Mouse (Mus musculus) hindbrain, embryonic 14.5 days (tissue): Measurements from ENCODE around the gene Agbl5. TPM values are rescaled to one million over a fixed set of nuclear protein-coding genes. Genes with fewer than 3 reads are reported as not detected.

Source experiments
- ATAC-seq: fragments of 200-750 bp; cut with Nextera tagmentation; 2 replicates; pipeline ENCODE4 v1.8.0; 2017; ENCODE audit warnings: moderate number of reproducible peaks, mild to moderate bottlenecking, moderate TSS enrichment, moderate library complexity; ENCODE audit not compliant: low FRiP score
- DNase-seq: peaks from one replicate; pipeline ENCODE4 v3.0.0-alpha.2; 2015; ENCODE audit warnings: low spot score
- H3K27ac ChIP-seq: fragments of 300-500 bp; sonication (generic); 2 replicates; pipeline ENCODE4 v1.5.1; 2014; ENCODE audit warnings: mild to moderate bottlenecking, moderate library complexity
- H3K27me3 ChIP-seq: fragments of 300-500 bp; sonication (generic); 2 replicates; pipeline ENCODE4 v1.6.1; 2014; ENCODE audit warnings: mild to moderate bottlenecking, low read length, mixed read lengths; ENCODE audit not compliant: control insufficient read depth, insufficient read depth
- H3K36me3 ChIP-seq: fragments of 300-500 bp; sonication (generic); replicated peaks from 2 replicates; pipeline ENCODE4 v1.6.1; 2014; ENCODE audit not compliant: control insufficient read depth, insufficient read depth
- H3K4me1 ChIP-seq: fragments of 300-500 bp; sonication (generic); replicated peaks from 2 replicates; pipeline ENCODE4 v1.6.1; 2014; ENCODE audit warnings: antibody characterized with exemption, low read length, mixed read lengths; ENCODE audit not compliant: control insufficient read depth, insufficient read depth
- H3K4me2 ChIP-seq: fragments of 300-500 bp; sonication (generic); replicated peaks from 2 replicates; pipeline ENCODE4 v1.6.1; 2014; ENCODE audit warnings: mild to moderate bottlenecking, moderate library complexity
- H3K4me3 ChIP-seq: fragments of 300-500 bp; sonication (generic); replicated peaks from 2 replicates; pipeline ENCODE4 v1.5.1; 2014; ENCODE audit warnings: mild to moderate bottlenecking, low read length
- H3K9ac ChIP-seq: fragments of 300-500 bp; sonication (generic); 2 replicates; pipeline ENCODE4 v1.6.1; 2014
- H3K9me3 ChIP-seq: fragments of 300-500 bp; sonication (generic); 2 replicates; pipeline ENCODE4 v1.6.1; 2016; ENCODE audit warnings: low read length; ENCODE audit not compliant: control insufficient read depth
- WGBS: fragments of 180-500 bp; shearing (Covaris S2); extraction: QIAGEN DNeasy Blood & Tissue Kit; methylation state at CpG from one replicate; pipeline ENCODE4 v1.1.7; 2014; 5-methylcytosine and 5-hydroxymethylcytosine counted together
- polyA plus RNA-seq: library from polyadenylated mRNA; unstranded; fragments of >200 nt; fragmentation: Nextera tagmentation; extraction: Ambion mirVana; gene quantifications from 2 replicates; pipeline ENCODE4 v1.2.1, GENCODE M21; 2014

Gene Agbl5
- polyA plus RNA-seq, 1 experiment from 2014 or later = 28.6 TPM

DNA sequence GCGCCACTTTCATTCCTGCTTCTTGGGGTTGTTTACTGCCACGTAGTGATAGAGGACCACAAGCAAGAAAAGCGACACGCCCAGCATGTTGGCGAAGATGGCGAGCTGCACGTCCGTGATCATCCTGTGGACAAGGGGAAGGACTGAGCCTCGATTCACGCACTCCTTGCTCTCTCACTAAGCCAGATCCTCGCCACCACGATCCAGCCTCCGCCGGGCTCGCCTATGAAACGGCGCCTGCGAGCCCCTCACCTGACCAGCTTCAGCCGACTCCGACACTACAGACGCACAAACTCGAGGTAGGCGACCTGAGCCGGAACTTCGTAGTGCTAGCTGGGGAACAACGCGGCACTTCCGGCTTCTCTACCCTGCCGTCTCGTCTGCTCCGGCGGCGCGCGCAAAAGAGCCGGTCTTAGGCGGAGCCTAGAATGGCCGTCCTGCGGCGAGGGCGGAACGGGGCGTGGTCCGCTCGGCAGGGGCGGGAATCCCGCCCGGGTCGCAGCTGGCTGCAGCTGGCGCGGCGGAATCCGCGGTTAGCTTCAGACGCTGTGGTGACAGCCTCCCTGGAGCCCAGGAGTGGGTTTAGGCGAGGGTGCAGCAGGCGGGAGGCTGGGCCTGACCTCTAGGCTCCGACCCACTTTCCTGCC, 19.0 kb downstream of the Agbl5 start, which contains the start of gene Ost4:
Gene Ost4, minus strand, starts transcription at position 376 of the 647 bp plus-strand sequence.
- Histone ChIP-seq H3K9ac (peak within 1 kb of the TSS; percentile 75), H3K4me1 (peaks cover 24% of the 10 kb centered on the region), H3K27me3 (no peaks in the 10 kb centered on the region), H3K36me3 (peaks cover 37% of the 10 kb centered on the region), H3K9me3 (no peaks in the 10 kb centered on the region), H3K4me2 (peak within 1 kb of the TSS; percentile 97), H3K4me3 (peak within 1 kb of the TSS; percentile 72), H3K27ac (peak within 1 kb of the TSS; percentile 77)
- WGBS = under 1% methylated on average over 58 of the region's 58 CpGs
- DNase-seq = peak; percentile 95
- peak; percentile 95 for ATAC-seq

DNA sequence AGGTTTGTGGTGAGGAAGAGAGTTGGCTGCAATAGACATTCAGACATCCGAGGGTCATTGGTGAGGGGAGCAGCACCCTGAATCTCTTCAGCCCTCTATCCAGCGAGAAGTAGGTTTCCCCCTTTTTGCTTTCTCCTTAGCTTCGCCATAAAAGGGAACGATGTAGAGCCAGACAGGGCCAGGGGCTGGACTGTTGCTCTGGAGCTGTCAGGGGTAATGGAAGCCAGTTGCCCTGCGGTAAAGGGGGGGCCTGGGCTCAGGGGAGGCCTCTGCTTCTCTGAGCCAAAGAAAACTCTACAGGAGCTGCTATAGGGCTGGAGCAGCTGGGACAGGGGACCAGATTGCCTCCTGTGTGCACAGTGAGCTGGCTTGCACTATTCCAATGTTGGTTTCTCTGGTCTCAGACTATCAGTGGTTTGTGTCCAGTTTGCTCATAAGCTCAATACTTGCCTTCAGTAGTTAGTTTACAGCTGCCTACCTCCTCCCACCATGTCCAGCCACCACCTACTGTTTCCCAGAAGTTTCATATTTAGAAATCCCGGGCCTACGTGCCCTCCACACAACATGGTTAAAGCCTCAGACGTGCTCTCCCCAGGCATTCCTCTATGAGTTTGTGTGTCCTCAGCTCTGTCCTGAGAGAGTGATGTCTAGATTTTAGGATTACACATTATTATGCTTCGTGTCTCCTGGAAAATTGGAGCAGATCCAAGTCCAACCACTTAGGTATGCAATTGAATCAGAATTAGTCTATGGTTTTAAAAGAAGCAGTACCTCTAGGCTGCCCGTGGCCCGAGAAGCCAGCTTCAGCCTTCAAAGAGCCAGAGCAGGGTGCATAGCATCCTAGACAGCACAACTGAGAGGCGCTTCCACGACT, 20.2 kb downstream of the Agbl5 start:
- H3K4me3 ChIP-seq = peak overlapping the region; percentile 72; the same call in 1 of the 2 replicates
- peaks cover 33% of the 10 kb centered on the region for H3K4me1 ChIP-seq
- H3K36me3 ChIP-seq = peaks cover 26% of the 10 kb centered on the region
- H3K27me3 ChIP-seq = no peaks in the 10 kb centered on the region
- no peak for ATAC-seq
- no peak overlapping the region for H3K9ac ChIP-seq
- no peak for DNase-seq
- H3K27ac ChIP-seq = peak overlapping the region; percentile 77
- WGBS = 57% methylated on average over 13 of the region's 13 CpGs
- peak overlapping the region; percentile 97 for H3K4me2 ChIP-seq
- no peaks in the 10 kb centered on the region for H3K9me3 ChIP-seq

DNA sequence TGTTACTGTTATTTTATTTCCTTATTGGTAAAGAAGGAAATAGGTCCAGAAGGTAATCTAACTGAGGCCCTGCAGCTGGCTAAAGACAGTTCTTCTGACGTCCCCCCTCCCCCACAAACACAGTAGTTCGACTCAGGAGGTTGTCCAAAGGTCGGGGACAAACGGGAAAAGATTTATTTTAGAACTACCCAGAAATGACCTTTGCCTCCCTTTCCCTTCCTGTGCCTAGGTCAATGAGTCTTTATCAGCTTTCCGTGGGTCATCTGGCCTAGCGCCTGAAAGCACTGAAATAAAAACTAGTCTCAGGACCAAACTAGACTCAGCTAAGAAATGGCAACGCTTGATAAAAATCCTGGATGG, 20.8 kb downstream of the Agbl5 start:
- Histone ChIP-seq H3K9ac (no peak overlapping the region), H3K4me1 (peaks cover 37% of the 10 kb centered on the region), H3K4me3 (no peak overlapping the region), H3K27ac (no peak overlapping the region), H3K4me2 (no peak overlapping the region), H3K36me3 (peaks cover 20% of the 10 kb centered on the region), H3K27me3 (no peaks in the 10 kb centered on the region), H3K9me3 (no peaks in the 10 kb centered on the region)
- ATAC-seq = no peak
- no peak for DNase-seq
- whole genome bisulfite sequencing = 60% methylated on average over 7 of the region's 7 CpGs

- no peak overlapping the region for H3K9ac ChIP-seq
- DNase-seq (no peak), ATAC-seq (no peak)
- H3K36me3 ChIP-seq = peaks cover 14% of the 10 kb centered on the region
- H3K27ac ChIP-seq = no peak overlapping the region
- no peaks in the 10 kb centered on the region for H3K27me3 ChIP-seq
- peaks cover 37% of the 10 kb centered on the region for H3K4me1 ChIP-seq
- WGBS = 84% methylated on average over 7 of the region's 7 CpGs
- no peaks in the 10 kb centered on the region for H3K9me3 ChIP-seq
- no peak overlapping the region for H3K4me3 ChIP-seq
- no peak overlapping the region for H3K4me2 ChIP-seq
Observed at GRCm38 (mm10) chr5:30909863-30910262, 21.4 kb downstream of the Agbl5 start.

- H3K27ac ChIP-seq = no peak overlapping the region
- DNase-seq (no peak), ATAC-seq (no peak)
- no peaks in the 10 kb centered on the region for H3K9me3 ChIP-seq
- peaks cover 8% of the 10 kb centered on the region for H3K36me3 ChIP-seq
- H3K4me3 ChIP-seq = no peak overlapping the region
- no peak overlapping the region for H3K4me2 ChIP-seq
- no peaks in the 10 kb centered on the region for H3K27me3 ChIP-seq
- no peak overlapping the region for H3K9ac ChIP-seq
- H3K4me1 ChIP-seq = peaks cover 39% of the 10 kb centered on the region
Observed at GRCm38 (mm10) chr5:30910481-30910880, 22.0 kb downstream of the Agbl5 start.

GRCm38 (mm10) chr5:30912156-30912555, 23.7 kb downstream of the Agbl5 start:
- H3K9ac ChIP-seq = no peak overlapping the region
- WGBS = 54% methylated on average over 5 of the region's 5 CpGs
- H3K4me1 ChIP-seq = peaks cover 32% of the 10 kb centered on the region
- H3K4me3 ChIP-seq = no peak overlapping the region
- no peaks in the 10 kb centered on the region for H3K36me3 ChIP-seq
- ATAC-seq (no peak), DNase-seq (no peak)
- no peak overlapping the region for H3K4me2 ChIP-seq
- H3K9me3 ChIP-seq = no peaks in the 10 kb centered on the region
- H3K27ac ChIP-seq = peak overlapping the region; percentile 65
- H3K27me3 ChIP-seq = no peaks in the 10 kb centered on the region

- Histone ChIP-seq H3K27ac (peak within 1 kb of the TSS; percentile 65), H3K9ac (peak within 1 kb of the TSS; percentile 47; the same call in 1 of the 2 replicates), H3K4me3 (peak within 1 kb of the TSS; percentile 12; the same call in 1 of the 2 replicates), H3K36me3 (no peaks in the 10 kb centered on the region), H3K9me3 (no peaks in the 10 kb centered on the region), H3K4me1 (peaks cover 28% of the 10 kb centered on the region), H3K27me3 (no peaks in the 10 kb centered on the region), H3K4me2 (peak within 1 kb of the TSS; percentile 43)
- WGBS = 28% methylated on average over 13 of the region's 13 CpGs
- ATAC-seq (no peak), DNase-seq (no peak)
Observed at GRCm38 (mm10) chr5:30913060-30913841, 24.8 kb downstream of the Agbl5 start, which contains the start of gene Emilin1. TSS of gene Emilin1 (plus strand) at chr5:30913402.

DNA sequence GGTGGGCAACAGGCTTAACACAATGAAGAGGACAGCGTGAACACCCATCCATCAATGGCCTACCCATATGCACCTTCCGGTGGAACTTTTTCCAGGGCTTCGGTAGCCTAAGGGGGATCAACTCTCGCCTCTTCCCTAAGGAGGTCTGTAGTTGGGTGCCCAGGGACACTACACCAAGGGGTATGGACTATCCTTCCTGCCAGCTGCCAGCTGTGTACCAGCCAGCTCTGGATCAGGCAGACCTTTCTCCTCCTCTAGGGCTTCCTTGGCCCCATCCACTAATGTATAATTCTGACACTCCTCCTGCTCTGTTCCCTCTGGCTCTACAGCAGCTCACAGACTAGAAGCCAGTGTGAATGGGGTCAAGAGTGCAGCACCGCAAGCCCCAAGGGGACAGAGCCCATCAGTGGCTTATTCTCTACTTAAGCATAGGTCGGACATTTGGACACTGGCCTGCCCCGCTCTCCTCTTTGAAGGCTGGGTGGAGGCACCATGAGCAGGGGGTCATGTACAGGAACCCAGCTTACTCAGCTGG, 25.7 kb downstream of the Agbl5 start:
- Histone ChIP-seq H3K9ac (peak overlapping the region; percentile 47; the same call in 1 of the 2 replicates), H3K4me2 (peak overlapping the region; percentile 43), H3K36me3 (no peaks in the 10 kb centered on the region), H3K4me3 (peak overlapping the region; percentile 12; the same call in 1 of the 2 replicates), H3K27ac (peak overlapping the region; percentile 62; the same call in 1 of the 2 replicates), H3K4me1 (peaks cover 24% of the 10 kb centered on the region), H3K9me3 (no peaks in the 10 kb centered on the region), H3K27me3 (no peaks in the 10 kb centered on the region)
- ATAC-seq (no peak), DNase-seq (no peak)
- WGBS = 73% methylated on average over 7 of the region's 7 CpGs
